Mouse (Mus musculus): Measurements from ENCODE around the gene Pgf. TPM values are rescaled to one million over a fixed set of nuclear protein-coding genes. Genes with fewer than 3 reads are reported as not detected.

The Pgf gene
- polyA plus RNA-seq, 1 experiment from 2014 or later, result 7.2 TPM

GRCm38 (mm10) chr12:85170284-85170947 lies 7.2 kb downstream of the Pgf start:
- 82% methylated on average over 11 of the region's 11 CpGs for WGBS
- no peak for ATAC-seq

GRCm38 (mm10) chr12:85169877-85170276 lies 7.7 kb downstream of the Pgf start:
- 56% methylated on average over 3 of the region's 3 CpGs for WGBS
- H3K4me1 ChIP-seq (ENCODE audit: control insufficient read depth, insufficient read depth, low read length), result no peaks in the 10 kb centered on the region; the same call in 1 of the 2 replicates
- no peak overlapping the region for H3K27ac ChIP-seq (ENCODE audit: low read depth, low read length)
- no peak overlapping the region for H3K4me3 ChIP-seq (ENCODE audit: low read depth, low read length)
- DNase-seq (ENCODE audit: low spot score), result no peak
- no peak overlapping the region for H3K4me2 ChIP-seq (ENCODE audit: low read length)
- no peaks in the 10 kb centered on the region; the same call in 1 of the 2 replicates for H3K36me3 ChIP-seq (ENCODE audit: control insufficient read depth, insufficient read depth, low read length)
- ATAC-seq, result peak; percentile 49; the same call in 1 of the 2 replicates
- H3K27me3 ChIP-seq (replicated peaks; ENCODE audit: control insufficient read depth, insufficient read depth, low read length), result no peaks in the 10 kb centered on the region
- H3K9me3 ChIP-seq (replicated peaks; ENCODE audit: control insufficient read depth, low read length), result no peaks in the 10 kb centered on the region
- no peak overlapping the region for H3K9ac ChIP-seq (ENCODE audit: low read length)

More at GRCm38 (mm10) chr12:85170284-85170947, 7.2 kb downstream of the Pgf start:
- H3K27ac ChIP-seq (ENCODE audit: low read depth, low read length), result no peak overlapping the region
- H3K4me2 ChIP-seq (ENCODE audit: low read length), result no peak overlapping the region
- H3K9ac ChIP-seq (ENCODE audit: low read length), result no peak overlapping the region
- H3K9me3 ChIP-seq (replicated peaks; ENCODE audit: control insufficient read depth, low read length), result no peaks in the 10 kb centered on the region
- no peaks in the 10 kb centered on the region; the same call in 1 of the 2 replicates for H3K36me3 ChIP-seq (ENCODE audit: control insufficient read depth, insufficient read depth, low read length)
- H3K4me1 ChIP-seq (ENCODE audit: control insufficient read depth, insufficient read depth, low read length), result peaks cover 5% of the 10 kb centered on the region
- no peak for DNase-seq (ENCODE audit: low spot score)
- no peak overlapping the region for H3K4me3 ChIP-seq (ENCODE audit: low read depth, low read length)
- H3K27me3 ChIP-seq (replicated peaks; ENCODE audit: control insufficient read depth, insufficient read depth, low read length), result no peaks in the 10 kb centered on the region

- 0 out of 2 replicates have a peak overlapping the region, but pooled peaks have one; percentile 26 for H3K9ac ChIP-seq (ENCODE audit: low read length)
- peak overlapping the region; percentile 26; the same call in 1 of the 2 replicates for H3K4me2 ChIP-seq (ENCODE audit: low read length)
- peak; percentile 84 for ATAC-seq
- 23% methylated on average over 27 of the region's 27 CpGs for WGBS
- H3K27me3 ChIP-seq (replicated peaks; ENCODE audit: control insufficient read depth, insufficient read depth, low read length), result no peaks in the 10 kb centered on the region
- H3K4me1 ChIP-seq (ENCODE audit: control insufficient read depth, insufficient read depth, low read length), result no peaks in the 10 kb centered on the region
- no peaks in the 10 kb centered on the region for H3K9me3 ChIP-seq (replicated peaks; ENCODE audit: control insufficient read depth, low read length)
- DNase-seq (ENCODE audit: low spot score), result peak; percentile 82
- H3K36me3 ChIP-seq (ENCODE audit: control insufficient read depth, insufficient read depth, low read length), result no peaks in the 10 kb centered on the region; the same call in 1 of the 2 replicates
- H3K4me3 ChIP-seq (ENCODE audit: low read depth, low read length), result no peak overlapping the region
- no peak overlapping the region for H3K27ac ChIP-seq (ENCODE audit: low read depth, low read length)
Observed at GRCm38 (mm10) chr12:85169117-85169858, 8.3 kb downstream of the Pgf start.

- no peak for DNase-seq (ENCODE audit: low spot score)
- Histone ChIP-seq H3K36me3 (ENCODE audit: control insufficient read depth, insufficient read depth, low read length) (no peaks in the 10 kb centered on the region; the same call in 1 of the 2 replicates), H3K9me3 (replicated peaks; ENCODE audit: control insufficient read depth, low read length) (no peaks in the 10 kb centered on the region), H3K4me3 (ENCODE audit: low read depth, low read length) (no peak overlapping the region), H3K4me2 (ENCODE audit: low read length) (no peak overlapping the region), H3K4me1 (ENCODE audit: control insufficient read depth, insufficient read depth, low read length) (no peaks in the 10 kb centered on the region), H3K9ac (ENCODE audit: low read length) (no peak overlapping the region), H3K27ac (ENCODE audit: low read depth, low read length) (no peak overlapping the region), H3K27me3 (replicated peaks; ENCODE audit: control insufficient read depth, insufficient read depth, low read length) (no peaks in the 10 kb centered on the region)
- 89% methylated on average over 9 of the region's 9 CpGs for WGBS
- no peak for ATAC-seq
Observed at GRCm38 (mm10) chr12:85166631-85167030, 11.0 kb downstream of the Pgf start.

- ATAC-seq, result no peak
- no peak overlapping the region for H3K9ac ChIP-seq (ENCODE audit: low read length)
- no peaks in the 10 kb centered on the region for H3K9me3 ChIP-seq (replicated peaks; ENCODE audit: control insufficient read depth, low read length)
- H3K4me1 ChIP-seq (ENCODE audit: control insufficient read depth, insufficient read depth, low read length), result no peaks in the 10 kb centered on the region
- no peaks in the 10 kb centered on the region for H3K27me3 ChIP-seq (replicated peaks; ENCODE audit: control insufficient read depth, insufficient read depth, low read length)
- H3K4me2 ChIP-seq (ENCODE audit: low read length), result no peak overlapping the region
- no peak for DNase-seq (ENCODE audit: low spot score)
- H3K4me3 ChIP-seq (ENCODE audit: low read depth, low read length), result no peak overlapping the region
- no peak overlapping the region for H3K27ac ChIP-seq (ENCODE audit: low read depth, low read length)
- no peaks in the 10 kb centered on the region for H3K36me3 ChIP-seq (ENCODE audit: control insufficient read depth, insufficient read depth, low read length)
- WGBS, result 89% methylated on average over 5 of the region's 5 CpGs
Observed at GRCm38 (mm10) chr12:85164996-85165395, 12.6 kb downstream of the Pgf start.

- no peaks in the 10 kb centered on the region for H3K27me3 ChIP-seq (replicated peaks; ENCODE audit: control insufficient read depth, insufficient read depth, low read length)
- ATAC-seq (no peak), DNase-seq (ENCODE audit: low spot score) (no peak)
- H3K9ac ChIP-seq (ENCODE audit: low read length), result no peak overlapping the region
- H3K9me3 ChIP-seq (replicated peaks; ENCODE audit: control insufficient read depth, low read length), result no peaks in the 10 kb centered on the region
- H3K4me2 ChIP-seq (ENCODE audit: low read length), result no peak overlapping the region
- H3K4me3 ChIP-seq (ENCODE audit: low read depth, low read length), result no peak overlapping the region
- H3K4me1 ChIP-seq (ENCODE audit: control insufficient read depth, insufficient read depth, low read length), result no peaks in the 10 kb centered on the region
- H3K27ac ChIP-seq (ENCODE audit: low read depth, low read length), result no peak overlapping the region
- H3K36me3 ChIP-seq (ENCODE audit: control insufficient read depth, insufficient read depth, low read length), result no peaks in the 10 kb centered on the region
- 83% methylated on average over 5 of the region's 5 CpGs for WGBS
Observed at GRCm38 (mm10) chr12:85159592-85159991, 18.0 kb downstream of the Pgf start.

GRCm38 (mm10) chr12:85158801-85159200 lies 18.8 kb downstream of the Pgf start:
- Histone ChIP-seq H3K27me3 (replicated peaks; ENCODE audit: control insufficient read depth, insufficient read depth, low read length) (no peaks in the 10 kb centered on the region), H3K4me1 (ENCODE audit: control insufficient read depth, insufficient read depth, low read length) (no peaks in the 10 kb centered on the region), H3K4me3 (ENCODE audit: low read depth, low read length) (no peak overlapping the region), H3K36me3 (ENCODE audit: control insufficient read depth, insufficient read depth, low read length) (no peaks in the 10 kb centered on the region), H3K4me2 (ENCODE audit: low read length) (no peak overlapping the region), H3K27ac (ENCODE audit: low read depth, low read length) (no peak overlapping the region), H3K9me3 (replicated peaks; ENCODE audit: control insufficient read depth, low read length) (no peaks in the 10 kb centered on the region), H3K9ac (ENCODE audit: low read length) (no peak overlapping the region)
- 95% methylated on average over 8 of the region's 8 CpGs for WGBS
- DNase-seq (ENCODE audit: low spot score), result no peak
- ATAC-seq, result no peak

- ATAC-seq (no peak), DNase-seq (ENCODE audit: low spot score) (no peak)
- no peaks in the 10 kb centered on the region for H3K27me3 ChIP-seq (replicated peaks; ENCODE audit: control insufficient read depth, insufficient read depth, low read length)
- WGBS, result 91% methylated on average over 14 of the region's 14 CpGs
- H3K36me3 ChIP-seq (ENCODE audit: control insufficient read depth, insufficient read depth, low read length), result no peaks in the 10 kb centered on the region
- H3K4me3 ChIP-seq (ENCODE audit: low read depth, low read length), result no peak overlapping the region
- H3K27ac ChIP-seq (ENCODE audit: low read depth, low read length), result no peak overlapping the region
- H3K4me1 ChIP-seq (ENCODE audit: control insufficient read depth, insufficient read depth, low read length), result no peaks in the 10 kb centered on the region
- H3K9ac ChIP-seq (ENCODE audit: low read length), result no peak overlapping the region
- no peaks in the 10 kb centered on the region for H3K9me3 ChIP-seq (replicated peaks; ENCODE audit: control insufficient read depth, low read length)
- no peak overlapping the region for H3K4me2 ChIP-seq (ENCODE audit: low read length)
Observed at GRCm38 (mm10) chr12:85157797-85158460, 19.7 kb downstream of the Pgf start.

Measured in forebrain, embryonic 14.5 days (tissue).